ENCODE assay signal across 10 mouse cellular contexts in genomic region chr11:106980455-106980854, GRCm38 (mm10). TPM values are rescaled to one million over a fixed set of nuclear protein-coding genes. Genes with fewer than 3 reads are reported as not detected.
DNase-seq lines count a peak whose midpoint lies in the region; ATAC-seq and TF ChIP-seq lines count a peak whose summit lies in the region.
"Had no signal": no experiment of that assay in that cellular context is flagged by ENCODE, and none has a peak within 500 bp of the region (broad histone marks: within the 10 kb centered on the region; RNA-seq: fewer than 3 reads in every experiment).

No protein-coding gene starts in this region.

- TF ChIP-seq POLR2A in small intestine, adult 2 months (IDR thresholded peaks at IDR 0.05; ENCODE audit: low read depth, low read length), result no peak

- TF ChIP-seq CTCF in G1E (IDR thresholded peaks at IDR 0.05; ENCODE audit: low read depth, low read length), result peak; percentile 38; the same call in 1 of the 2 replicates
- TF ChIP-seq CTCF in small intestine, adult 2 months (IDR thresholded peaks at IDR 0.05; ENCODE audit: extremely low read depth, insufficient read length, insufficient replicate concordance, low read depth, low read length), result peak; percentile 65; the same call in 1 of the 2 replicates

- H3K36me3 ChIP-seq in kidney, embryonic 16.5 days (ENCODE audit: insufficient read depth, low read length), result peaks cover 8% of the 10 kb centered on the region; the same call in 1 of the 2 replicates
- peaks cover 23% of the 10 kb centered on the region for H3K36me3 ChIP-seq in G1E (replicated peaks)
- no peaks in the 10 kb centered on the region for H3K36me3 ChIP-seq in small intestine, adult 2 months (ENCODE audit: control insufficient read depth, insufficient read depth, low read length)

- H3K4me3 ChIP-seq in kidney, embryonic 16.5 days (ENCODE audit: low read length), result no peak overlapping the region
- H3K4me3 ChIP-seq in G1E (ENCODE audit: low read depth, low read length), result no peak overlapping the region
- H3K4me3 ChIP-seq in small intestine, adult 2 months (ENCODE audit: low read depth, low read length), result no peak overlapping the region
- H3K4me3 ChIP-seq: erythroblast, embryonic 14.5 days; myocyte had no signal

- DNase-seq in kidney, adult 11 months, result peak; percentile 58
- DNase-seq in G1E (ENCODE audit: low spot score), result no peak
- peak; percentile 79 for DNase-seq in cerebellum, adult 9-10 months
- DNase-seq in gastrocnemius, postnatal 4 days (ENCODE audit: low spot score in 2 of 2), result peak; percentile 21 to 46
- DNase-seq in kidney, postnatal 36 days, result peak; percentile 80
- DNase-seq in lung, postnatal 10 days, result peak; percentile 86

- H3K9me3 ChIP-seq in kidney, embryonic 16.5 days (ENCODE audit: low read length), result no peaks in the 10 kb centered on the region
- no peaks in the 10 kb centered on the region for H3K9me3 ChIP-seq in G1E (replicated peaks)

- WGBS in kidney, embryonic 16.5 days, result 31% methylated on average over 7 of the region's 7 CpGs
- 17% methylated on average over 7 of the region's 7 CpGs for WGBS in small intestine, adult 2 months

- no peak for ATAC-seq in kidney, embryonic 16.5 days (ENCODE audit: low FRiP score, low TSS enrichment)
- no peak for ATAC-seq in G1E (ENCODE audit: extremely low read depth, insufficient number of reproducible peaks, low FRiP score, poor library complexity, severe bottlenecking)

- H3K27me3 ChIP-seq in kidney, embryonic 16.5 days (ENCODE audit: insufficient read depth, low read length), result no peaks in the 10 kb centered on the region
- H3K27me3 ChIP-seq in G1E (ENCODE audit: insufficient read depth, low read length), result peaks cover 12% of the 10 kb centered on the region
- no peaks in the 10 kb centered on the region for H3K27me3 ChIP-seq in small intestine, adult 2 months (ENCODE audit: control insufficient read depth, insufficient read depth, low read length)

- no peak overlapping the region for H3K9ac ChIP-seq in kidney, embryonic 16.5 days (replicated peaks; ENCODE audit: low read length)

- no peak overlapping the region for H3K27ac ChIP-seq in kidney, embryonic 16.5 days (ENCODE audit: low read length)
- H3K27ac ChIP-seq in small intestine, adult 2 months (ENCODE audit: insufficient read depth, low read depth, low read length), result no peak overlapping the region

- peaks cover 14% of the 10 kb centered on the region; the same call in 1 of the 2 replicates for H3K4me1 ChIP-seq in kidney, embryonic 16.5 days (ENCODE audit: insufficient read depth, low read length)
- H3K4me1 ChIP-seq in G1E (ENCODE audit: insufficient read depth, low read depth, low read length), result no peaks in the 10 kb centered on the region
- no peaks in the 10 kb centered on the region; the same call in 1 of the 2 replicates for H3K4me1 ChIP-seq in small intestine, adult 2 months (ENCODE audit: control insufficient read depth, insufficient read depth, insufficient read length, low read length)

- H3K4me2 ChIP-seq in kidney, embryonic 16.5 days (replicated peaks; ENCODE audit: low read depth, low read length), result no peak overlapping the region

RNA-seq across cellular contexts. Expression of gene Kpna2, which starts 18.9 kb away (rescaled TPM):
- polyA plus RNA-seq in kidney, embryonic 16.5 days (2015; fragmentation: Nextera tagmentation; extraction: Ambion mirVana), result 353 and 411 TPM in 2 replicates
- total RNA-seq in G1E (2014; fragmentation: Nextera tagmentation) (302 and 432 TPM in 2 replicates), G1E (2017) (62.0 and 66.2 TPM in 2 replicates)
- 13.7 and 16.5 TPM in 2 replicates for polyA plus RNA-seq in G1E (2012)
- total RNA-seq in gastrocnemius, postnatal 4 days (2021), result 10 to 100 TPM; 42.4 to 47.1 TPM
- polyA plus RNA-seq in small intestine, adult 2 months (2012; rRNA removed), result 11.9 and 15.2 TPM in 2 replicates

RNA-seq across cellular contexts. Expression of gene 1810010H24Rik, which starts 45.0 kb away (rescaled TPM):
- polyA plus RNA-seq in kidney, embryonic 16.5 days (2015; fragmentation: Nextera tagmentation; extraction: Ambion mirVana), result 1.4 and 1.8 TPM in 2 replicates
- 2.6 and 5.5 TPM in 2 replicates for total RNA-seq in G1E (2014; fragmentation: Nextera tagmentation)
- 0.87 and 1.3 TPM in 2 replicates for total RNA-seq in G1E (2017)
- 0.62 and 0.63 TPM in 2 replicates for polyA plus RNA-seq in G1E (2012)
- total RNA-seq in gastrocnemius, postnatal 4 days (2021), result 1 to 10 TPM; 3.2 to 4.5 TPM
- 1.3 and 2.7 TPM in 2 replicates for polyA plus RNA-seq in small intestine, adult 2 months (2012; rRNA removed)
- polyA plus RNA-seq: erythroblast, embryonic 14.5 days had no signal

RNA-seq across cellular contexts. Expression of gene Smurf2, which starts 59.9 kb away (rescaled TPM):
- polyA plus RNA-seq in kidney, embryonic 16.5 days (2015; fragmentation: Nextera tagmentation; extraction: Ambion mirVana), result 11.9 and 13.7 TPM in 2 replicates
- 27.9 and 28.1 TPM in 2 replicates for total RNA-seq in G1E (2014; fragmentation: Nextera tagmentation)
- 20.0 TPM in 2 replicates for total RNA-seq in G1E (2017)
- 2.2 and 2.4 TPM in 2 replicates for polyA plus RNA-seq in G1E (2012)
- 10 to 100 TPM; 32.6 to 36.9 TPM for total RNA-seq in gastrocnemius, postnatal 4 days (2021)
- 3.0 and 5.9 TPM in 2 replicates for polyA plus RNA-seq in small intestine, adult 2 months (2012; rRNA removed)

Comparison
In these comparisons a context has a peak if more than half of its experiments do, and no peak if none do; other contexts are left out.
1. RNA of gene Kpna2, which starts 18.9 kb away (polyA plus RNA-seq): 353 to 411 TPM in kidney, embryonic 16.5 days; 11.9 to 15.2 TPM in small intestine, adult 2 months and 13.7 to 16.5 TPM in G1E; every median in the first group is over 10 times any median in the second.